Mouse (Mus musculus) hindbrain, embryonic 10.5 days (tissue): ENCODE measurements around the gene Hils1. TPM values are rescaled to one million over a fixed set of nuclear protein-coding genes. Genes with fewer than 3 reads are reported as not detected.
"Not testable (repeated sequence)": the region's sequence is repeated elsewhere in the genome, so short reads cannot be mapped to it uniquely, and the experiment has no call there.

ENCODE experiments used
- DNase-seq: peaks from one replicate; pipeline ENCODE4 v3.0.0-alpha.2; 2017; ENCODE audit warnings: low spot score
- H3K27ac ChIP-seq: fragments of 300-500 bp; sonication (generic); 2 replicates; pipeline ENCODE4 v1.5.1; 2016; ENCODE audit warnings: mild to moderate bottlenecking, moderate library complexity
- H3K27me3 ChIP-seq: fragments of 300-500 bp; sonication (generic); 2 replicates; pipeline ENCODE4 v1.6.1; 2016; ENCODE audit warnings: mild to moderate bottlenecking; ENCODE audit not compliant: poor library complexity, insufficient read depth, severe bottlenecking
- H3K36me3 ChIP-seq: fragments of 300-500 bp; sonication (generic); 2 replicates; pipeline ENCODE4 v1.6.1; 2016; ENCODE audit warnings: mild to moderate bottlenecking, moderate library complexity
- H3K4me1 ChIP-seq: fragments of 300-500 bp; sonication (generic); replicated peaks from 2 replicates; pipeline ENCODE4 v1.6.1; 2016; ENCODE audit warnings: mild to moderate bottlenecking
- H3K4me3 ChIP-seq: fragments of 300-500 bp; sonication (generic); 2 replicates; pipeline ENCODE4 v1.5.1; 2016; ENCODE audit warnings: mild to moderate bottlenecking, moderate library complexity
- H3K9me3 ChIP-seq: fragments of 300-500 bp; sonication (generic); 2 replicates; pipeline ENCODE4 v1.6.1; 2016; ENCODE audit warnings: mild to moderate bottlenecking, moderate library complexity
- WGBS: fragments of 180-500 bp; shearing (Covaris S2); methylation state at CpG from one replicate; pipeline ENCODE4 v1.1.7; 2016; 5-methylcytosine and 5-hydroxymethylcytosine counted together
- polyA plus RNA-seq: library from polyadenylated mRNA; unstranded; fragments of >200 nt; fragmentation: Nextera tagmentation; extraction: Ambion mirVana; gene quantifications from 2 replicates; pipeline ENCODE4 v1.2.1, GENCODE M21; 2016

Hils1 gene
- polyA plus RNA-seq, 1 experiment from 2014 or later: not detected

DNA sequence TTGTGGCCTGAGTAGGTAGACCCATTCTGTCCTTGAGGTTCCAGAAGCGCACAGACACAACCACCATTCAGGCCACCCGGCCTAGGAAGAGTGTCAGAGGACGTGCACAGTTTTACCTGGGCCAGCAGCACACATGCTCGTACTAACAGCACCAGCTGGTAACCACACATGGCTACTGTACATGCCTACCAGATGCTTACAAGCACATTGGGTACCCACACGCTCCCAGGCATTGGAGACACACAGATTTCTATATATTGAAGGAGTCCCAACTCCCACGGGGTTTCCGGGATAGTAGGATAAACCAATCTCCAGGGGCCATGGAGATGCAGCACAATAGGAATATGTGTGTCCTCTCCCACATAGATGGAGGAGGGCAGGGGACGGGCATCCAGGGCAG, 35.3 kb downstream of the Hils1 start:
- peaks cover 84% of the 10 kb centered on the region for H3K36me3 ChIP-seq
- H3K27me3 ChIP-seq: no peaks in the 10 kb centered on the region
- H3K9me3 ChIP-seq: no peaks in the 10 kb centered on the region
- peaks cover 82% of the 10 kb centered on the region for H3K4me1 ChIP-seq
- no peak overlapping the region for H3K27ac ChIP-seq
- DNase-seq: no peak
- WGBS: 96% methylated on average over 8 of the region's 8 CpGs
- H3K4me3 ChIP-seq: no peak overlapping the region

DNA sequence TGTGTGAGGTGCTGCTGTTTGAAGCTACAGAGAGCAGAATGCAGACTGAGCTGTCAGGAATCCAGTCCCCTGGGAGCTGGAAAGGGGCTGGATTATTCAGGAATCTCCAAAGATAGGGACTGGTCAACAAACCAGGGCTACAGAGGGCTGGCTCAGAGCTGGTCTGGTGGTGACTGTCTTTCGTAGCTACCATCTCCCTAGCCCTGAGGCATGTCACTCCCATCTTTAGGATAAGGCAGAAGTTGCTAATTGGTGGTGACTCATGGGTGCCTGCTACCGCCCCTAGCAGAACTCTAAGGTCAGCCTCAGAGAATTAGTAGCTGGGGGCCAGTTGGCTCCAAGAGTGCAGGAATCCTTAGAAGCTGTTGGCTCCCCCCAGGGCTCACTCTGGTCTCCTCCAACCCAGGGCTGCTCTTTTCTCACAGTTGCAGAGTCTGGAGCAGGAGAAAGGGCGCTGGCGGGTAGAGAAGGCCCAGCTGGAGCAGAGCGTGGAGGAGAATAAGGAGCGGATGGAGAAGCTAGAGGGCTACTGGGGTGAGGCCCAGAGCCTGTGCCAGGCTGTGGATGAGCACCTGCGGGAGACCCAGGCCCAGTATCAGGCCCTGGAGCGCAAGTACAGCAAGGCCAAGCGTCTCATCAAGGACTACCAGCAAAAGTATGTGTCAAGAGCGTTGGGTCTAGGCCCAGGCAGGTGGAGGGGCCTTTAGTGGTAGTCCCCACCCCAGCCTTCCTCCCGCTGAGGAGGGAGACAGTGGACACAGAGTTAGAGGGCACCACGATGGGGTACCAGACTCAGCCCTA, 36.9 kb downstream of the Hils1 start:
- peak overlapping the region; percentile 86; the same call in 1 of the 2 replicates for H3K27ac ChIP-seq
- no peaks in the 10 kb centered on the region for H3K27me3 ChIP-seq
- 86% methylated on average over 12 of the region's 12 CpGs for WGBS
- H3K9me3 ChIP-seq: no peaks in the 10 kb centered on the region
- no peak overlapping the region for H3K4me3 ChIP-seq
- H3K4me1 ChIP-seq: peaks cover 87% of the 10 kb centered on the region
- H3K36me3 ChIP-seq: peaks cover 68% of the 10 kb centered on the region
- no peak for DNase-seq

DNA sequence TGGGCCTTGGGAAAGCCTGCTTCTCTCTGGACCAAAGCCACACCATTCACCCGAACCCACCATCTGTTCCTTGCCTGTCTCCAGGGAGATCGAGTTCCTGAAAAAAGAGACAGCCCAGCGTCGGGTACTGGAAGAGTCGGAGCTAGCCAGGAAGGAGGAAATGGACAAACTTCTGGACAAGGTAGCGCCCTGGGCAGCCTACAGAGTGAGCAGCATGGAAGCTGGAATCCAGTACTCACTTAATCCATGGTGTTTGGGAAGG, 37.5 kb downstream of the Hils1 start:
- H3K27me3 ChIP-seq: no peaks in the 10 kb centered on the region
- no peak overlapping the region for H3K4me3 ChIP-seq
- H3K36me3 ChIP-seq: peaks cover 62% of the 10 kb centered on the region
- WGBS: 71% methylated on average over 6 of the region's 6 CpGs
- no peaks in the 10 kb centered on the region for H3K9me3 ChIP-seq
- peaks cover 87% of the 10 kb centered on the region for H3K4me1 ChIP-seq
- DNase-seq: no peak
- H3K27ac ChIP-seq: peak overlapping the region; percentile 86; the same call in 1 of the 2 replicates

DNA sequence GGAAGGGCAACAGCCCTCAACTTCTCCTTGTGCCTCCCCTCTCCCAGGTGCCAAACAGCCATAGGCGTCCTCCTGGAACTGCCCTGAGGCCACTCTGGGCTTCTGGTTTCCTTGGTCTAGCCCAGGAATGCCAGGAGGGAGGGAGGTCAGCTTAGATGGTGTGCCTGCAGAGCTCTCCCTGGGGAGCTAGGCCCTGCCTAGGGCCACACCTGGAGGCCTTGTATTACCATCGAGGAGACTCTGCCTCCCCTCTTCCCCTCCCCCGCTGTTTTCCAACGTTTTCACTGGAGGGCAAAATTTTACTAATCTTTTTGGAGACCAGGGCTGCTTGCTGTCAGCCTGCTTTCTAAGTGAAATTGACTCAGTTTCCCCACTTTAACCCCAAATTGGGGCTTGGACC, 38.6 kb downstream of the Hils1 start:
- Histone ChIP-seq H3K9me3 (no peaks in the 10 kb centered on the region), H3K27me3 (no peaks in the 10 kb centered on the region), H3K4me3 (peak overlapping the region; percentile 57), H3K27ac (peak overlapping the region; percentile 86), H3K36me3 (peaks cover 51% of the 10 kb centered on the region), H3K4me1 (peaks cover 80% of the 10 kb centered on the region)
- 38% methylated on average over 4 of the region's 4 CpGs for WGBS
- DNase-seq: no peak

DNA sequence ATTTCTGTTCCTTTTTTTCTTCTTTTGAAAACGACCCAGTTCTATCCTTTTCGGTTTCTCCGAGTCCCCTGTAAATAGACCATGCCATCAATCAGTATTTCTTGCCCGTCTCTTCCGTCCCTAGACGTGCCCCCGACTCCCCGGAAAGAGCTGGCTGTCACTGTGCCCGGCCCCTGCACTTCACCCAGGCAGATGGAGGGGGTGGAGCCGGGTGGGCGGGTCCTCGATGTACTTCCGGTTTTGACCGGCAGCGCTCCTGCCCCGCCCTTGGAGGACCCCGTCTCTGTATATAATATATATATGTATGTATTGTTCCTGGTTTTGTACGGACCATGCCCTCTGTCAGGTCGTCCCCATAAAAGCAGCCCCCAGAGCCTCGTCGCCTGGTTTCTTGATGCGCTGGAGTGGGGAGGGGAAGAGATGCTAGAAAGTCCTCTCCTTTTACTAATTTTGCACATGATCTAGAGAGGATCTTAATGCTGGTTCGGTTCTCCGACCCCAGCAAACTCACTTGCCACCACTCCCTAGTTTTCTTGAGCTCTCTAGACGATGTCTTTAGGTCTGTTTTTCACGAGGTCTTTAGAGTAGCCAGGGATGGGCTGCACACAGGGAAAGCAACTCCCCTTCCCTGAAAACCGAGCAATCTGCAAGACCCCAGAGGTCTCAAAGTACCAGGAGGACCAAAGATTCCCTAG, 39.3 kb downstream of the Hils1 start:
- 2% methylated on average over 27 of the region's 27 CpGs for WGBS
- Histone ChIP-seq H3K27me3 (no peaks in the 10 kb centered on the region), H3K4me3 (peak overlapping the region; percentile 57), H3K4me1 (peaks cover 80% of the 10 kb centered on the region), H3K27ac (peak overlapping the region; percentile 86), H3K9me3 (no peaks in the 10 kb centered on the region), H3K36me3 (peaks cover 44% of the 10 kb centered on the region)
- peak; percentile 87 for DNase-seq

DNA sequence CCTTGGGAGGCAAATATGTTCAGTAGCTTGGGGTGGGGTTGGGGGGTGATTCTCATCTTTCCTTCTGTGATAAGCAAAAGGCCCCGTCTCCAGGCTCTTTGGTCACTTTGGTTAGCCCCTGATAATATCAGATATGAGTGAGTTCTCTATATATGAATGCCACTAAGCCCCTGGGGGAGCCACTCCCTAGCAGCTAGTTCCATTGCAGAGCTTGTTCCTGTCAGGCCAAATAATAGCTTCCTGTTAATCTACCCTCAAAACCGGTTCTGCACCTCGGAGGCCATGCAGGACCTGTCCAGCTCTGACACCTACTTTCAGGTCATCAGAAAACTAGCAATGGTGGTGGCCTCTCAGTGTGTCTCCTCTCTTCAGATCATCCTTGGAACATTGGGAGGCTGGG, 40.0 kb downstream of the Hils1 start:
- peaks cover 81% of the 10 kb centered on the region for H3K4me1 ChIP-seq
- WGBS: 80% methylated on average over 3 of the region's 3 CpGs

DNA sequence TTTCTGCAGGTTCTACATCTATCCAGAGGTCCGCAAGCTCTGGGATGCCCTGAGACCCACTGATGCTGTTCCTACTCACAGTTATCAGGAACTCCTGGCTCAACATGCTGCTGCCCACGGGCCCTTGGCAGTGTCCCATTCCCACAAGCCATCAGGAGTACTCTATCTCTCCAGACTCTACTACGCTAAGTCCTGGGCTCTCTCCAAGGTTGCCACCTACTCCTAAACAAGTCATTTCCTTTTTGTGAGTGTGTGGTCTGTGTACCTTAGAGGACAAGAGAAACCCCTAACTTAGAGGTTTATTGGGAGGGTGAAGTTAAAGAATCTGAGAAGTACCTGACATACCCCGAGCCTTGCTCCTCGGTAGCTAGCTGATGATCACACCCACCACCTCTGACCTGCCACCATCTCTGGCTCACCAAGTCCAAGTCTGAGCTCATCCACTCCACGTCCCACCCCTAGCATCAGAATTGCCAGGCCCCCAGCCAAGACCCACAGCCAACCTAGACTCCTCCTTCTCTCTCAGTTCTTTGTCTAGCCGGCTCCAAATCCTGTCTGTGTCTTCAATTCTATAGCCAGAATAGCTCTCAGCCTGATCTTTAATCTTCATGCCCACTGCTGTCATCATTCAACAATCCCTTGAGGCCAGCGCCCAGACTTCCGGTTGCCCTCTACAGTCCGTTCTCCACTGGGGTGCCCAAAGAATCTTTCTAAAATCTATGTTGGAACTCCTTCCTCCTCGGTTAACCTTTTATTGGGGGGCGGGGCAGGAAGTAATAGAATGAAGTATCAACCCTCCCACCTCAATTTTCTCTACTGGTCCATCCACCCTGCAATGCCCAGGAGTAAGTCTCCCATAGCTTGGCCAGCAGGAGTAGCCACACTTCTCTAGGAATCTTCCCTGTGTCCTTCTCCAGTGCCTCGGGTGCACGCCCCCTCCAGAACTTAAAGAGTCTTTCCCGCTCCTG, 41.6 kb downstream of the Hils1 start:
- peak overlapping the region; percentile 96 for H3K27ac ChIP-seq
- DNase-seq: no peak
- peaks cover 36% of the 10 kb centered on the region for H3K36me3 ChIP-seq
- H3K27me3 ChIP-seq: no peaks in the 10 kb centered on the region
- peak overlapping the region; percentile 90 for H3K4me3 ChIP-seq
- peaks cover 84% of the 10 kb centered on the region for H3K4me1 ChIP-seq
- H3K9me3 ChIP-seq: no peaks in the 10 kb centered on the region
- 42% methylated on average over 15 of the region's 15 CpGs for WGBS

More for the DNA sequence above, 40.0 kb downstream of the Hils1 start:
- H3K27ac ChIP-seq: peak overlapping the region; percentile 86
- H3K4me3 ChIP-seq: peak overlapping the region; percentile 57
- H3K9me3 ChIP-seq: no peaks in the 10 kb centered on the region
- H3K36me3 ChIP-seq: peaks cover 39% of the 10 kb centered on the region
- H3K27me3 ChIP-seq: no peaks in the 10 kb centered on the region
- DNase-seq: no peak

DNA sequence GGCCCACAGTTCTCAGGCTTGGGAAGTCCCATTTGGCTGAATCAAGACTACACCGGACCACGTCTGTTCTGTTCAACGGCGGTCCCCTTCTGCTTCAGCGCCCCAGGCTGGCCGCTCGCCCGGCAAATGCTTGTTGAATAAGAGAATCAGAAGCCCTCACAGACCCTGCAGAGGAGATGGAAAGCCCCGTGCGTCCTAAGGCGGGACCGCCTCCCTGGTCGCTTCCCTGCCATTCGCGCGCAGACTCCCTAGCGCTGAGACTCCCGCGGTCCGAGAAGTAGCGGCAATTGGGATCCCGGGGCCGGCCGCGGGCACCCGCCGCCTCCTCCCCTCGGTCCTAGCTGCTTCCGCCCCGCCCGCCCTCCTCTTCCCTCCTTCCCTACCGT, 42.2 kb downstream of the Hils1 start, which contains the start of gene Samd14:
Gene Samd14 (plus strand): TSS at position 251 of the 386 bp plus-strand sequence.
- H3K9me3 ChIP-seq: no peaks in the 10 kb centered on the region
- peaks cover 79% of the 10 kb centered on the region for H3K4me1 ChIP-seq
- peak within 1 kb of the TSS; percentile 96 for H3K27ac ChIP-seq
- no peaks in the 10 kb centered on the region for H3K27me3 ChIP-seq
- DNase-seq: peak; percentile 85
- WGBS: under 1% methylated on average over 29 of the region's 32 CpGs
- H3K36me3 ChIP-seq: peaks cover 36% of the 10 kb centered on the region
- peak within 1 kb of the TSS; percentile 90 for H3K4me3 ChIP-seq

DNA sequence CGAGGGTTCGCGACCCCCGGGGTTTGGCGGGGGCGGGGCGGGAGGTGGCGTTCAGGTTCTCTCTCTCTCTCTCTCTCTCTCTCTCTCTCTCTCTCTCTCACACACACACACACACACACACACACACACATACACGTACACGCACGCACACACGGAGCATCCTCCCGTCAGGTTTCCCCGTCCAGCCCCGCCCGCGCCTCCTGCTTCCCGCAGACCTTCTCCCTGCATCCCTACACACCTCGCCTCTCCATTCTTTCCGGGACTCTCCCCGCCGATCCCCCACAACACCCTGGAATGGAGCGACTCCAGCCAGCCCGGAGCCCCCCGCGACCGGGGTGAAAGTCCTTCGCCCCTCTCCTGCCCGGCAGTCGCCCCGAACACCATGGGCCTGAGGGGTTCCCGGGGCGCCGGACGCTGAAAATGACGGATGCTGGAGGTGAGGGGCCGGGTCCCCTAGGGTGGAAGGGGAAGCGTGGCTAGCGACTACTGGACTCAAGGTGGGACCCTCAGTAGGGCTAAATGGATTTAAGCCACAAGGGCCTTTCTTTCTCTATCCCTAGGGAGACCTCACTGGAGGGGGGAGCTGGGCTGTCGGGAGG, 42.8 kb downstream of the Hils1 start:
- WGBS: under 1% methylated on average over 38 of the region's 40 CpGs
- no peak for DNase-seq
- H3K4me1 ChIP-seq: peaks cover 73% of the 10 kb centered on the region

DNA sequence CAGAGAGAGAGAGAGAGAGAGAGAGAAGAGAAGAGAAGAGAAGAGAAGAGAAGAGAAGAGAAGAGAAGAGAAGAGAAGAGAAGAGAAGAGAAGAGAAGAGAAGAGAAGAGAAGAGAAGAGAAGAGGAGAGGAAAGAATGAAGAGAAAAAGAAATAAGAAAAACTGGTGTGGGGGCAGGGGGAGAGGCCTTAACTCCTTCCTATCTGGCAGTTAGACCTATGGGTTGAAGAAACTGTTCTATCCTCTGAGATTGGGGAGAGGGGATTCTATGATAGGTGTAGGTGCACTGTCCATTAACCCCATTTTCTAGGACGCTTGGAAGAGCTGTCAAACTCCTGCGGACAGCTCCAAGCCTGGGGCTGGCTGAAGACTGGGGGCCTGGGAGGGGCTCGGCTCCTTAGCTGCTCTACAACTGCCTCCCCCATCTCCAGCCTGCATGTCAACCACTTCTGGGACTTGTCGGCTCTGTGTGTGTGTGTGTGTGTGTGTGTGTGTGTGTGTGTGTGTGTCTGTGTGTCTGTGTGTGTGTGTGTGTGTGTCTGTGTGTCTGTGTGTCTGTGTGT, 43.5 kb downstream of the Hils1 start:
- not testable (repeated sequence) for DNase-seq, H3K9me3 ChIP-seq, H3K27me3 ChIP-seq
- Histone ChIP-seq H3K4me3 (peak overlapping the region; percentile 90), H3K36me3 (peaks cover 36% of the 10 kb centered on the region), H3K27ac (peak overlapping the region; percentile 96), H3K4me1 (peaks cover 73% of the 10 kb centered on the region)
- WGBS: 21% methylated on average over 4 of the region's 4 CpGs

More for the DNA sequence above, 42.8 kb downstream of the Hils1 start:
- Histone ChIP-seq H3K9me3 (no peaks in the 10 kb centered on the region), H3K27me3 (no peaks in the 10 kb centered on the region), H3K36me3 (peaks cover 36% of the 10 kb centered on the region), H3K4me3 (peak overlapping the region; percentile 90), H3K27ac (peak overlapping the region; percentile 96)

DNA sequence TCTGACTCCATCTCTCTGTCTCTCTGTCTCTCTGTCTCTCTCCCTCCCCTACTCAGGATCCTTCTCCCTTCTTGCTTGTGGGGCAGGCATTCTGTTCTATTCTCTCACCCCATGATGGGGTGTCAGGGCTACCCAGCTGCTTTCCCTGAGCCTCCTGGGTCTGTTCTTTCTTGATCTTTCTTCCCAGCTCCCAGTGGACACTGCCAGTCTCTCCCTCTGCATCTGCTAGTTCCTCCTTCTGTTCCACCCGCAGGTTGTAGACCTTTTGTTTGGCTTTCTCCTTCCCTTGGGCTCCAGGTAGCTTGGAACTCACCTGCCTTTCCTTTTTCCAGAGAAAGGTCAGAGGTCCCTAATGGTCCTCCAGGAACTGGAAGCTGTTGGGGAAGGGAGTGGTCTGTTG, 44.0 kb downstream of the Hils1 start:
- Histone ChIP-seq H3K27me3 (no peaks in the 10 kb centered on the region), H3K36me3 (peaks cover 40% of the 10 kb centered on the region), H3K4me3 (peak overlapping the region; percentile 90), H3K27ac (peak overlapping the region; percentile 96), H3K9me3 (no peaks in the 10 kb centered on the region), H3K4me1 (peaks cover 69% of the 10 kb centered on the region)
- WGBS: 49% methylated on average over 1 of the region's 1 CpGs
- DNase-seq: no peak

DNA sequence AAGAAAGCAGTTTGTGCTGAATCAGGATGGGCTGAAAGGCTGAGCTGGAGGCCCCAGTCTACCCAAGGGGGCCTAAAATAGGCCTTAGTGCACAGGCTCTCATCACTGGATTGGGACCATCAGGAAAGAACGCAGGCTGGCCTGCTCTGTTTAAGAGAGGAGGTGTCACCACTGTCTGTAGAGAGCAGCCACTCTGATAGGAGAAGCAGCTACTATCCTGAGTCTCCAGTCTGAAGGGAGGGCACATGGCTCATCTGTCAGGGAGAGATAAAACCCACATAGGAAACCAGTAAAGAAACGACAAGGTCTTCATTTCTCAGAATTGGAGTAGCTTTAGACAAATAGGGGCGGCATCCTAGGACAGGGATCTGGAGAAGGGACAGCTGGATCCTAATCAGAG, 44.7 kb downstream of the Hils1 start:
- Histone ChIP-seq H3K4me3 (peak overlapping the region; percentile 90), H3K27me3 (no peaks in the 10 kb centered on the region), H3K36me3 (peaks cover 46% of the 10 kb centered on the region), H3K9me3 (no peaks in the 10 kb centered on the region), H3K27ac (peak overlapping the region; percentile 96), H3K4me1 (peaks cover 63% of the 10 kb centered on the region)
- DNase-seq: no peak
- 70% methylated on average over 3 of the region's 3 CpGs for WGBS
